Mouse (Mus musculus): Measurements from ENCODE around the gene Iqcf6.
"Not testable (repeated sequence)": the region's sequence is repeated elsewhere in the genome, so short reads cannot be mapped to it uniquely, and the experiment has no call there.

Gene Iqcf6
- long read RNA-seq, experiment 1 = 0 reads
- long read RNA-seq, experiment 2 = 0 reads

DNA sequence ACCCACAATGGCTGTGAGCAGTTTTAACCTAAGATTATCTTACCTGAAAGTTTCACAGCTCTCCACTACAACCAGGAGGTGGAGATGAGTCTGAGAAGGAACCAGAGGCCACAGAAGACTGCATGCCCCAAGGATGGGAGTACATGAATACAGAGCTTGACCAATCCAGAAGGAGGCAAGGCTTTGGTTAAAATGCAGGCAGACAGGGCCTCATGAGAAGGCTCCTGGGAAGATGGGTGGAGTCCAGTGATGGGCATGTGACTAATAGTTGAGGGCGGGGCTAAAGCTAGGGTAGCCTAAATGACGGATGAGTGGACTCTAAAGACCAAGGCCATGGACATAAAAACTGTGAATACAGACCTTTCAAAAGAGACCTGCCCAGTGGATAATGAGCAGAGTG is at the start of gene Iqcf6:
TSS of gene Iqcf6 (plus strand) at position 301 of the 400 bp plus-strand sequence.
- intact Hi-C loops (cut with DNase I) = no loop called here

DNA sequence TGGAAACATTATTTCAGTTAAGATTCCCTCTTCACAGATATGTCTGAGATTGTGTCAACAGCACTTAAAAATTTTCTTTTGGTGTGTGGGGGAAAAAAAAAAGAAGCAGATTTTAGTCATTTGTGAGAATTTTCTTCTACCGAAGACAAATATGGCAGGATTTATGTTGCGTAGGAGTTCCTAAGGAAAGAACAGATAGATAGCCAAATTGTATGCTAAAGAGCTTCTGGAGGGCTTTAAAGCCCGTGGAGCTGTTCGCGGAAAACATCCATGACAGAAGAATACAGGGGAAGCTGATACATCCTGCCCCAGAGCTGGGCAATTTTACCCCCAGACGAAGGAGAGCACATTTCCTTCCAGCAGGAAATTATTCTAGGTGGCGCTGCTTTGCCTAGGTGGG is 46.4 kb upstream of the Iqcf6 start:
- intact Hi-C loops (cut with DNase I) = no loop called here

DNA sequence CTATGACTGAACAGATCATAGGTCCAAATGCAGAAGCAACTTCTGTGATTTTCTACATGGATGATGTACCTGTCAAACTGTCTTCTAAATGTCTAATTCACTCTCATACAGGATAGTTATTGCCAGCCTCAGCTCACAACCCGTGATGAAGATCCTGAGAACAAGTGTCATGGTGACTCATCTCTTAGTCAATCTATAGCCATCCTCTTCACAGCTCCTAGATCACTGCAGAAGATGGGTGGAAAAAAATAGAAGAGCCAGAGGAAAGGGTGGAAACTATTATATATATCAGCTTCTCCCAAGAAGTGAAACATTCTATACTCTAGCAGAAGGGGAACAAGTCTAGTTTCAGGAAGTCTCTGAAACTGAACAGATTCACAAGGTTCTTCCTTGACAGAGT is 43.8 kb upstream of the Iqcf6 start:
- intact Hi-C loops (cut with DNase I) = no loop called here

DNA sequence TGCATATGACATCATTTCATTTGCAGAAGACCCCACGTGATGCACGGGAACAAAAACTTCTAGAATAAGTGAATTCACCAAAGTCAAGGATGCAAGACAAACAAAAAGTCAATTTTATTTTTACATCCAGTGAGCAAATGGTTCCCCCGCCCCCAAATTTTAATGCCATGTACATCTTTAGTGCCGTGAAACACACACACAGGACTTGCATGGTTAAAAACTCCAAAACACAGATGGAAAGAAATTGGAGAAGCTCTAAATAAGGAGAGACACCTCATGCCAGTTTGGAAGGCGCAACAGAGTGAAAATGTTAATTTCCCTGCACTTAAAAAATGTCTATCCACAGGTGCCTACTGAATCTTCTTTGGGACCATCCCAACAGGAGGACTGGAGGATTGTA is 34.2 kb upstream of the Iqcf6 start:
- intact Hi-C loops (cut with DNase I) = no loop called here

DNA sequence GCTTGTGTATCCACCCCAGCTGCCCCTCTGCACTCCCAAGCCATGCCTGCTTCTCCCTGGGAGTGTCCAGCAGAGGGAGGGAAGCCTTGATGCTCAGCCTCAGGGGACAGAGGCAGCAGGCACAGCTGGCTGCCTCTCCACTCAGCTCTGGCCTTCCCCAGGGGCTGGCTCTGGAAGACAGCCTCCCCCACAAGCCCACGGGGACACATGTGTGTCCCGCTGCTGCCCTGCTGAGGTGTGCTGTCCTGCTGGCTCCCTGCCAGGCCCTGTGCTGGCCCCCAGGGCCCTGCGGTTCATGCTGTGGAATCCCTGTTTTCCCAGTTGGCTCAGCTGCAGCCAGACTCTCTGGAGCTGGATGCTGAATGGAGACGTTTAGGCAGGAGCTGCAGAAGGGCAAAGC is 31.0 kb upstream of the Iqcf6 start:
- intact Hi-C loops (cut with DNase I) = not testable (repeated sequence)

DNA sequence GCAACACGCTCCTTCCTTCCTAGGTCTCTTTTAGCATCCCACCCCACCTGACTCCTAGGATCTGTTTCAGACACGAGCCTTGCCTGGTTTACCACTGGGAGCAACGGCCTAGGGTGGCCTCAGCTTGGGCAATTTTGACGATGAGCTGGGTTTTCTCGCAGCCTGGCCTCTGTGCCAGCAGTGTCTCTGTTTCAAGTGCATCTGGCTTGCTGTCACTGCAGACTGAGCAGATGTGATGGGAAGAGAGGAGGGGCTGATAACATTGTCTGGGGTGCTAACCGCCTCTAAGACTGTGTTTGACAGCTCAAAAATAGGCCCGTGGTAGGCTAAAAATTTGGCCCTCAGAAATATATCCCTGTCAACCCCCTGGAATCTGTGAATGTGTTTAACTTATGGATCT is 30.5 kb upstream of the Iqcf6 start:
- intact Hi-C loops (cut with DNase I) = no loop called here

DNA sequence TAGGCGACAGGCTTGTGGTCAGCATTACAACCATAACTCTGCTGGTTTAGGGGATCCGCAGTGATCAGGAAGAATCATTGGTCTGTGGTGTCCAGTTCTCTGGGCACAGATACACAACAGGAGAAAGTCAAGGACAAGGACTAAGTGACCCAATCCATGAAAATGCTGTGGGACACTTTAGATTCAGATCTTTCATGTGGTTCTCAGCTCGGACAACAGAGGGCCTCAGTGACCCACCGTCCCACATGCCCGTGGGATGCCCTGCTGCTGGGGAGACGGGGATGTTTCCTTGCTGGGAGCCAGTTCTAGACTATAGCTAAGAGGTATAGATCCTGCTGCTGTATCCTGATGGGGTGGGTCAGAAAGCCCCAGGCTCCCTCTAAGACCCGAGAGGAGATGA is 27.9 kb upstream of the Iqcf6 start:
- intact Hi-C loops (cut with DNase I) = no loop called here

DNA sequence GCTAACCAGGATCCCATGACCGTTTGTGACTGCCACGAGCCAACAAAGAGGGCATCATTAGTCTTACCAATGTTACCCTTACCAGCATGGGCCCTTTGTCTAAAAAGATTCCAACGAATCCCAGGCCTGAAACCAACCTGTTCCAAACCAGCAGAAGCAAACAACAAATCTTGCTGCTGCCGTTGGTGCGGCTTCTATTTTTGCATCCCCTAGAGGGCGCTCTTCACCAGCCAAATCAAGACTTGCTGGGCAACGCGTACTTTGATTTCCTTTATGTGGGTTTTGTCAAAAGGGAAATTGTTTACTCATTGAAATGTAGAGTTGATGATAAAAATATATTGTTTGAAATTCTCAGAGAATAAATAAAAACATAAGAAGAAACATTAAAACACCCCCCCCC is 25.8 kb upstream of the Iqcf6 start:
- intact Hi-C loops (cut with DNase I) = loop anchor here (2.0 kb wide), 1 partner anchor 42 kb away; no protein-coding TSS in a partner anchor

DNA sequence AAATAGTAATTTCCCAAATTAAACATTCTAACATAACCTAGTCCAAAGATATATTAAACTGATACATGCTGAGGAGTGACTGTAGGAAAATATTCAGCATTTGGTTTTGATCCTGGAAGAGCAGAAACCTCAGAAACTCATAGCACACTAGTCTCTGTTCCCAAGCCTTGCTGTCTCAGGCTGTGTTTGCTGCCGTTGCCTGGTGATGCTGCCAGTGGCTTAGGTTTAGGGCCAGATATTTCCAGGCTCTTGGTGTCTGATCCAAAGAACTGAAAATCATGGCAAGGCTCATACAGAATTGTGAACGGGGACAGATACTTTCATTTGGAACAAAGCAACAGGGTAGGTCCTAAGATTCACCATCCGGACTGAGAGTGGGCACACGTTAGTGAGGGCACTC is 15.7 kb upstream of the Iqcf6 start:
- intact Hi-C loops (cut with DNase I) = no loop called here

DNA sequence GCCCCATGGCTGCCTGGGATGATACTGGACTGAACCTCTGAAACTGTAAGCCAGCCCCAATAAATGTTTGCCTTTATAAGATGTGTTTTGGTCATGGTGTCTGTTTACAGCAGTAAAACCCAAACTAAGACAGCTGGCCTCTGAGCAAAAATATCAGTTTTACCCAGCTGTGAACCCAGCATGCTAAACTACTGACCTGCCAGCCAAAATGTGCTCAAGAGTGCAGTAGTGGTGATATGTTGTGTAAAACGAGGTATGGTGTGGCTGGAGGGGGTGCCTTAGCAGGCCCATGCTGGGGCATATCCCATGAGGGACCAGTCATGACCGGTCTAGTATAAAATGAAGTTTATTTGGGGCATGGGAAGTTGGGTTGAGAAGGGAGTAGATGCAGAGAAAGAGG is 12.4 kb upstream of the Iqcf6 start:
- intact Hi-C loops (cut with DNase I) = no loop called here

DNA sequence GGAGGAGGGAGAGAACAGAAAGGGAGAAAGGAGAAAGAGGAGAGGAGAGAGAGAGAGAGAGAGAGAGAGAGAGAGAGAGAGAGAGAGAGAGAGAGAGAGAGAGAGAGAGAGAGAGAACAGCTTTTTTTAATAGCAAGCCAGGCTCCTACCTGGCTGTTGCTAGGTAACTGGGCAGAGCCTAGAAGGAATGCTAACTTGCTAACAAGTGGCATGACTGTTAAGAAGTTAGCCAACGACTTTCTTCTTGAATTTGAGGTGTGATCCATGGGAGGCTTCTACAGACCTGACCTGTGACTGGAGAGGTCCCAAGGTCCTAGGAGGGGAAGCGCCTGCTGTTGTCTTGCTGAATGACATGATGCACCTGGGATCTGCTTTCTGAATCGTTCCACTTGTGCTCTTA is 11.8 kb upstream of the Iqcf6 start:
- intact Hi-C loops (cut with DNase I) = no loop called here

DNA sequence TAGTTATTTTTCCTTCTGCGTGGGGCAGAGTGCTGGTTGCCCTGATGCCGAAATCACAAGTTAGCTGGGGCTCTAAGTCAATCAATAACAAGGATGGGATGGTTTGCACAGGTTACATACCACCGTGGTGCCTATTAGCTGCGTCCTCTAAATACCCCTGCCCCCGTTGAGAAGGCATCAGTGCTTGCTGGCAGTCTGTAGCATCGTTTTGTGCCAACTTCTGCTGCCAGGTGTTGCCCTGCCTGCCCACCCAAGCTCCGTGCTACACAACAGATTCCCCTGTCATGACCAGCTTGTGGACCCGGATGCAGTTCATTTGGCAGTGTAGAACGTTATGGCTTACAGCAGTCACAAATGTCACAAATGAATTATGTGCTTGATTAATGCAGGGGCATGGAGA is 10.1 kb upstream of the Iqcf6 start:
- intact Hi-C loops (cut with DNase I) = no loop called here

DNA sequence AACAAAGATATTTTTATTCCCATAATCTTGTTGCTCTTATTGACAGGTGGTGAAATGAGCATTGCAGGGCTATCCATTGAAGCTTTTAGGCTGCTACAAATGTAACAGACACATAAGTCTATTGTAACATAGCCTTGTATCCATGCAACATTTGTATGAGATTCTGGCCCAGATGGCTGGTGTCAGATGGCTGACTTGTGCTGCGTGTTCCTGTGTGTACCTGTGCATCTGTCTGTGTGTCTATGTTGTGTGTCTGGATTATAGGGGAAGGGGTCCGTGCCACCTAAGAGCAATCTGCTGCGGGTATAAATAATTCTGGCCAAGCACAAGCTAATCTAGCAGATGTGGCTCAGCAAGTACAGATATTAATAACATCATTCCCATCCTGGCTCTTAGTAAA is 8.9 kb upstream of the Iqcf6 start:
- intact Hi-C loops (cut with DNase I) = no loop called here

DNA sequence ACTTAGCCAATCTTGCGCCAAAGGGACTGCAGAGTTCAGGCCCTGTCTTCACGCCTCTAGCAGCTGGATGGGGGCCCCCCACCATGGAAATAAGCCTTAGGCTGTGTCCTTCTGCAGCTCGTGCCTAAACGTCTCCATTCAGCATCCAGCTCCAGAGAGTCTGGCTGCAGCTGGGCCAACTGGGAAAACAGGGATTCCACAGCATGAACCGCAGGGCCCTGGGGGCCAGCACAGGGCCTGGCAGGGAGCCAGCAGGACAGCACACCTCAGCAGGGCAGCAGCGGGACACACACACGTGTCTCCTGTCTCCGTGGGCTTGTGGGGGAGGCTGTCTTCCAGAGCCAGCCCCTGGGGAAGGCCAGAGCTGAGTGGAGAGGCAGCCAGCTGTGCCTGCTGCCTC is 1.4 kb downstream of the Iqcf6 start:
- intact Hi-C loops (cut with DNase I) = not testable (repeated sequence)

DNA sequence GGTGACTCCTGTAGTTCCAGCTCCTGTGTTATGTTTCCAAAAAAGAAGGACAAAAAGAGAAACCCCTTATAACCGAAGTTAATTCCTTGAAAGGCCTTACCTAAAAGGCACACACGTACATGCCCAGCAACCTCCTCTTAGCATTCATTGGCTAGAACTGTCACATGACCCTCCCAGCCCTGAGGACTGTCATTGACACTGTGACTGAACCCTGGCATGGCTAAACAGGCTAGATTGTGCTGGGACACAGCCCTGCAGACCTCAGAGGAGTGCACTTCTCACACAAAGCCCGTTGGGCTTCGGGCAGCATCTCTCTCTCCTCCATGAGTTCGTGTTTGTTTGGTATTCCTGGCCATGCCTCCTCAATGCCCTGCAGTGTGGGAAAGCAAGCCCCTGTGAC is 5.8 kb downstream of the Iqcf6 start:
- intact Hi-C loops (cut with DNase I) = no loop called here

DNA sequence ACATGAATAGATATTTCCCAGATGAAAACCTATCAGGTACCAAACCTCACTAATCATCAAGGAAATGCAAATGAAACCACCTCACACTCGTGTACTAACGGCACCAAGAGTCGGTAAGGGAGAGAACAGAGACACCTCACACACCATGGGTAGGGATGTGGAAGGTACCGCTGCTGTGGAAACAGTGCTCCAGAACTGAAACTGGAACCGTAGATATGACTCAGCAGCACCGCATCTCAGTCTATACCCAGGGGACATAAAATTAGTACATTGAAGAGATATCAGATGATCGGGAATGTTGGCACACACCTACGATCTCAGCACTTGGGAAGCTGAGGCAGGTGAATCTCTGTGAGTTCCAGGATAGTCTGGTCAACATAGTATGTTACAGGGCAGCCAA is 11.8 kb downstream of the Iqcf6 start:
- intact Hi-C loops (cut with DNase I) = no loop called here

DNA sequence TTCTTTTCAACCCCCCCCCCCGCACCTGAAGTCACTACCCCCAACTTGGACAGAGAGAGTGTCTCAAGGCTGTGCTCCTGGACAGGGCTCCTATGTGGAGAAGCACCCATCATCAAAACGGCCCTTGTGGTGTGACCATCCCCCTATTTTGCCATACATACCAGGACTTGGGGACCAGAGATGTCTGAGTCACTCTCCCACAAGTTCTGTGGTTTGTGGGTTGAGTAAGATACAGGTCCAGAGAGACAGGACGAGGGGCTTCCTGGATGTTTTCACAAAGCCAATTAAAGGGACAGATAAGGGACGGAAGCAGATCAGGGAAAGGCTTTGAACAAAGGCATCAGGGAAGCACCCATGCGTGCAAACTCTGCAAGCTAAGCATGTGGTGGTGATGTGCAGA is 15.0 kb downstream of the Iqcf6 start:
- intact Hi-C loops (cut with DNase I) = loop anchor here (10.0 kb wide), 1 partner anchor 107 kb away; no protein-coding TSS in a partner anchor

DNA sequence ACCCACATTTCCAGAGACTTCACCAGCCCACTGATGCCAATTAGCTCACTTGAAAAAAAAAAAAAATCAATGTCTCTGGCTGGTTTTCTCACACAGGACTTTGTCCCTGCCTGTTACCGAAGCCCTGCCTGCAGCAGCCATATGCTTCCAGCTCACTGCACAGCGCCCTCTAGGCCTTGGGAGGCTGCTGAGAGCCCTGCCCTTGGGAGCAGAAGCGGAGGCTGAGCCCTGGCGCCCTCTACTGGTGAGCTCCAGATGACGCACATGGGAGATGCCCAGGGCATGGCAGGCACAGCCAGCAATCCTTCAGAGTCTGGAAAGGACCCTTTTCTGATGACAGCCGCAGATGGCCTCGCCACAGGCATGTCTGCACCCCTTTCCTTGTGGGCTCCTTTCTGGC is 16.7 kb downstream of the Iqcf6 start:
- intact Hi-C loops (cut with DNase I) = loop anchor here (2.0 to 10.0 kb wide), 2 partner anchors 42 to 108 kb away; no protein-coding TSS in a partner anchor

DNA sequence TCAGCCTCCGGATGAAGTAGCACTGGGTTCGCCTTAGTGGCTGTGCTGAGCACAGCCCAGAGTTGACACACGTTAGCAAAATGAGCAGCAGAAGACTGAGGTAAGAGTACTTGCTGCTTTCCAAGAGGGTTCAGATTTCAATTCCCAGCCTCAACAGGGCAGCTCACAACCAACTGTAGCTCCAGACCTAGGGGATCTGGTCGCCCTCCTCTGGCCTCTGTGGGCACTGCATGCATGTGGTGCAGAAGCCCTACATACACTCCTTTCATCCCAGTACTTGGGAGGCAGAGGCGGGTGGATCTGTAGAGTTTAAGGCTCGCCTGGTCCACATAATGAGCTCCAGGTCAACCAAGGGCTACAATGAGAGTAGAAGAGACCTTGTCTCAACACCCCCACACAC is 17.4 kb downstream of the Iqcf6 start:
- intact Hi-C loops (cut with DNase I) = loop anchor here (2.0 to 10.0 kb wide), 2 partner anchors 43 to 109 kb away; no protein-coding TSS in a partner anchor

DNA sequence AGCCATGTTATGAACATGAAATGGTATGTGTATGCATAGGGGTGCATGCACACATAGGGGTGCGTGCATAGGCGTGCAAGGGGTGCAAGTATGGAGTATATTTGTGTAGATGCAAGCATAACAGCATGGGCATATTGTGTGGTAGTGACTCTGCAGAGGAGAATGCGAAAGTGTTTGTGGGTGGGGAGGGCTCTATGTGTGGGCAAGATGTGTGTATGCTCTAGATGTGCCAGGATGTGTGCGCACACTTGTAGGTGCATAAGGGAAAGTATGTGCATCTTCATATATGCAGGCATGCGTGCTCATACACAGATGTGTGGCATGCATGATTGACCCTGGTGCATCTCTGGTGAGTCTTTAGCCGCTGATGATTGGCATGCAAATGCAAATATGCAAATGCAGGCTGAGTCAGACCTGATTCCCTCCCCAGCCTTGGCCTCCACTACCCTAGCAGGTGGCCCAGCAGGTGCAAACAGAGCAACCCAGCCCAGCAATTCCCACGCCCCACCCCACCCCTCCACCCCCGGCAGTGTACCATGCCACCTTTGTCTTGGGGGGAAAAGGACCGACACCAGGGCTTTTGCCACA is 19.4 kb downstream of the Iqcf6 start:
- intact Hi-C loops (cut with DNase I) = loop anchor here (10.0 kb wide), 1 partner anchor 111 kb away; no protein-coding TSS in a partner anchor

DNA sequence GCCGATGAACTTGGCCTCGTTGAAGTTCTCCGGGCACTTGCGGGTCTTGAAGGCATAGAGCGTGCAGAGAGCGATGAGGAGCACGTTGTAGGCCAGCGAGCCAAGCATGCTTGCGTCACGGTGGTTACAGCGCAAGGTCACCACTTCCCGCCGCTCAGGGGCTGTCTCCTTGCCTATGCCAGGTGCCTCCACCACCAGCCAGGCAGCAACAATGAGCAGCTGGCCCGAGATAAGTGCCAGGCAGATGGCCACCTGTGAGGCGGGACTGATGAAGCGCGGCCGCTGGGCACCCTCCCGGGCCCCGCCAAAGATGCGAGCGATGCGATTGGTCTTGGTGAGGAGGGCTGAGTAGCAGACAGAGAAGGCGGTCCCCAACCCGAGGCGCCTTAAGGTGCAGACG is 20.8 kb downstream of the Iqcf6 start:
- intact Hi-C loops (cut with DNase I) = loop anchor here (10.0 kb wide), 1 partner anchor 112 kb away; no protein-coding TSS in a partner anchor

DNA sequence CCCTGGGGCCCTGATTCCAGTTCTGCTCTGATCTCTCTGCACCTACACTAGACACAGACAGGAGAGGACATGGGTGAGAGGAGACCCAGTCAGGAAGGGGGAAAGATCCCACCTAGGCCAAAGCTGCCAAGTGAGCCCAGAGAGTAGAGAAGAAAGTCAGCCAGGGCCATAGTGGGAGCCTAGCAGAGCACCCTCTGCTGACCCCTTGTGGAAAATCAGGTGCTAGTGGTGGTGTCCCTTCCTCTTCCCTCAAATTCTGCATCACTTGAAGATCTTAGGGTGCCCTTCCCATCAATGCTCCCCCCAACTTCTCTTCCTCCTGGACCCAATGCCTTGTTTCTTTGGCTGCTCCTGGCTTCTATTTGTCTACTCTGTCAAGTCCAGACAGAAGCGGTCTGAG is 26.3 kb downstream of the Iqcf6 start:
- intact Hi-C loops (cut with DNase I) = no loop called here

DNA sequence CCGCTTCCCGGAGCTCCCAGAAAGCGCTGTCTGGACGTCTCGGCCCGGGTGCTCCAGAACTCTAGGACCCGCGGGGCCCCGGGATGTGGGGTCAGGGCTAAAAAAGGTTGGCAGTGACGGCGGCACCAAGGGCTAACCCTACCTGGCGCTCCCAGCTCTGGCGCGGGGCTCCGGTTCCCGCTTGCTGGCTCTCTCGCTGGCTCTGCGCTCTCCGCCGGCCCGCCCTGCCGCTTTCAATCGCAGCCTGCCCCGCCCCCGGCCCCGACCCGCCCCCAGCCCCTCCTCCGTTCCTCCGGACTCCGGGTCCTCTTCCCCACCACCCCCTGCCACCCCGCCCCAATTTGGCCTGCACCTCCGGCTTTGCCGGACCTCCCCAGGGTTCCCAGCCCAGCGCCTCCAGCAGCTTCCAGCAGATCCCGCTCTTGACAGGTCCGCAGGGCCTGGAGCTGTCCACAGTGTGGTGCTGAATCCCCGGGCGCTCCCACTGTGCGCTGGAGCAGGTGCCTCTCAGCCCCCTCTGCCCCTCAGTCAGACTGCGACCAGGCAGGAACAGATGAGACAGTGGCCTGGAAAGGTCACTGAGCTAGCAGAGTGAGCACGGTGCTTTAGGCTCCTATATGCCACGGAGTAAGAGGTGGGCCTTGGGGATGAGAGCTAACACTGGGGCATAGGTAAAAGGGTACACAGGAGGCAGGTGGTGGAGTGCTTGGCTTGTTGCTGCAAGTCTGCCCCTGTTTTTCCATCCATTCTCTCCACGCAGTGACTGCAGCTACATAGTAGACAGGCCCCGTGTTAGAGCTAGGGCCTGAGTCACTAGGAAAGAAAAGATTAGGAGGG is 29.7 kb downstream of the Iqcf6 start, which contains the start of gene Grm2:
TSS of gene Grm2 (minus strand) at position 199 of the 837 bp plus-strand sequence.
- intact Hi-C loops (cut with DNase I) = no loop called here
